24 mouse cellular contexts compared by ENCODE assay signal in genomic region chr16:30524481-30524880, GRCm38 (mm10). TPM values are rescaled to one million over a fixed set of nuclear protein-coding genes. Genes with fewer than 3 reads are reported as not detected.
"Had no signal": no experiment of that assay in that cellular context is flagged by ENCODE, and none has a peak within 500 bp of the region (broad histone marks: within the 10 kb centered on the region; RNA-seq: fewer than 3 reads in every experiment).

No protein-coding gene starts in this region.

- H3K9ac ChIP-seq: limb, embryonic 13.5 days; liver, embryonic 12.5 days; liver, embryonic 15.5 days; lung, embryonic 15.5 days; midbrain, embryonic 13.5 days; neural tube, embryonic 13.5 days; stomach, embryonic 15.5 days had no signal

- H3K4me2 ChIP-seq: limb, embryonic 13.5 days; liver, embryonic 12.5 days; liver, embryonic 15.5 days; lung, embryonic 15.5 days; midbrain, embryonic 13.5 days; neural tube, embryonic 13.5 days; stomach, embryonic 15.5 days had no signal

- H3K9me3 ChIP-seq: limb, embryonic 10.5 days; limb, embryonic 13.5 days; liver, embryonic 12.5 days; liver, embryonic 15.5 days; lung, embryonic 15.5 days; midbrain, embryonic 10.5 days; midbrain, embryonic 13.5 days; neural tube, embryonic 13.5 days; stomach, embryonic 15.5 days had no signal

- H3K27ac ChIP-seq: limb, embryonic 10.5 days; limb, embryonic 13.5 days; liver, embryonic 12.5 days; liver, embryonic 15.5 days; lung, embryonic 15.5 days; midbrain, embryonic 10.5 days; midbrain, embryonic 13.5 days; neural tube, embryonic 13.5 days; stomach, embryonic 15.5 days had no signal

- DNase-seq: kidney, postnatal 14 days; kidney, postnatal 4 days; liver; lung, adult 18-20 months; lung, postnatal 10 days; lung, postnatal 36 days; retina, postnatal 1 day; right cerebral cortex, postnatal 25 days; spleen, adult 18-20 months; thymus, postnatal 25 days had no signal

- H3K4me1 ChIP-seq: liver, embryonic 15.5 days; midbrain, embryonic 10.5 days; midbrain, embryonic 13.5 days; neural tube, embryonic 13.5 days had no signal

- H3K27me3 ChIP-seq: limb, embryonic 13.5 days; lung, embryonic 15.5 days; midbrain, embryonic 13.5 days; neural tube, embryonic 13.5 days; stomach, embryonic 15.5 days had no signal

- H3K4me3 ChIP-seq: limb, embryonic 10.5 days; limb, embryonic 13.5 days; liver, embryonic 12.5 days; liver, embryonic 15.5 days; lung, embryonic 15.5 days; megakaryocyte, embryonic 14.5 days; midbrain, embryonic 10.5 days; midbrain, embryonic 13.5 days; myocyte; neural tube, embryonic 13.5 days; stomach, embryonic 15.5 days had no signal

- H3K36me3 ChIP-seq: liver, embryonic 12.5 days; liver, embryonic 15.5 days had no signal

- ATAC-seq: liver, embryonic 12.5 days; midbrain, embryonic 13.5 days; midbrain, embryonic 16.5 days had no signal

RNA-seq across cellular contexts. Expression of gene Tmem44, which starts 26.2 kb away (rescaled TPM):
- total RNA-seq: monocyte, adult 5-6 weeks; neutrophil, adult 5-6 weeks had no signal
